Mouse (Mus musculus): Measurements from ENCODE around the gene Slc38a3. TPM values are rescaled to one million over a fixed set of nuclear protein-coding genes. Genes with fewer than 3 reads are reported as not detected.

Slc38a3 gene
- polyA plus RNA-seq, 1 experiment: 145 TPM

- no peak within 1 kb of the TSS for H3K4me3 ChIP-seq (replicated peaks; ENCODE audit: insufficient read depth, low read depth, low read length)
- H3K27ac ChIP-seq (ENCODE audit: insufficient read depth, low read length): no peak within 1 kb of the TSS
- WGBS: 53% methylated on average over 12 of the region's 12 CpGs
- no peaks in the 10 kb centered on the region for H3K27me3 ChIP-seq (ENCODE audit: control insufficient read depth, insufficient read depth, low read length)
- no peak for DNase-seq
- TF ChIP-seq POLR2A (IDR thresholded peaks at IDR 0.05; ENCODE audit: borderline replicate concordance, insufficient read depth, low read length) (no peak), CTCF (IDR thresholded peaks at IDR 0.05; ENCODE audit: borderline replicate concordance, insufficient read depth, low read depth, low read length) (no peak)
- H3K4me1 ChIP-seq (ENCODE audit: control insufficient read depth, insufficient read depth, low read length): peaks cover 9% of the 10 kb centered on the region
Measured at GRCm38 (mm10) chr9:107608741-107609432, 60.4 kb downstream of the Slc38a3 start, which contains the start of gene Sema3b. Gene Sema3b (minus strand): TSS chr9:107609229.

GRCm38 (mm10) chr9:107607653-107608245 is 61.6 kb downstream of the Slc38a3 start:
- no peak overlapping the region for H3K4me3 ChIP-seq (replicated peaks; ENCODE audit: insufficient read depth, low read depth, low read length)
- no peak for DNase-seq
- WGBS: 74% methylated on average over 9 of the region's 9 CpGs
- H3K27ac ChIP-seq (ENCODE audit: insufficient read depth, low read length): no peak overlapping the region
- no peak for TF ChIP-seq CTCF (IDR thresholded peaks at IDR 0.05; ENCODE audit: borderline replicate concordance, insufficient read depth, low read depth, low read length)
- TF ChIP-seq POLR2A (IDR thresholded peaks at IDR 0.05; ENCODE audit: borderline replicate concordance, insufficient read depth, low read length): no peak
- peaks cover 9% of the 10 kb centered on the region for H3K4me1 ChIP-seq (ENCODE audit: control insufficient read depth, insufficient read depth, low read length)
- no peaks in the 10 kb centered on the region for H3K27me3 ChIP-seq (ENCODE audit: control insufficient read depth, insufficient read depth, low read length)

- Histone ChIP-seq H3K4me3 (replicated peaks; ENCODE audit: insufficient read depth, low read depth, low read length) (no peak overlapping the region), H3K27ac (ENCODE audit: insufficient read depth, low read length) (no peak overlapping the region), H3K27me3 (ENCODE audit: control insufficient read depth, insufficient read depth, low read length) (no peaks in the 10 kb centered on the region), H3K4me1 (ENCODE audit: control insufficient read depth, insufficient read depth, low read length) (peaks cover 6% of the 10 kb centered on the region)
- 81% methylated on average over 2 of the region's 2 CpGs for WGBS
- no peak for DNase-seq
- no peak for TF ChIP-seq POLR2A (IDR thresholded peaks at IDR 0.05; ENCODE audit: borderline replicate concordance, insufficient read depth, low read length)
- TF ChIP-seq CTCF (IDR thresholded peaks at IDR 0.05; ENCODE audit: borderline replicate concordance, insufficient read depth, low read depth, low read length): no peak
Measured at GRCm38 (mm10) chr9:107607036-107607435, 62.3 kb downstream of the Slc38a3 start.

GRCm38 (mm10) chr9:107606591-107606990 is 62.7 kb downstream of the Slc38a3 start:
- no peak overlapping the region for H3K4me3 ChIP-seq (replicated peaks; ENCODE audit: insufficient read depth, low read depth, low read length)
- DNase-seq: no peak
- no peak for TF ChIP-seq CTCF (IDR thresholded peaks at IDR 0.05; ENCODE audit: borderline replicate concordance, insufficient read depth, low read depth, low read length)
- no peak for TF ChIP-seq POLR2A (IDR thresholded peaks at IDR 0.05; ENCODE audit: borderline replicate concordance, insufficient read depth, low read length)
- H3K4me1 ChIP-seq (ENCODE audit: control insufficient read depth, insufficient read depth, low read length): peaks cover 2% of the 10 kb centered on the region; the same call in 1 of the 2 replicates
- no peak overlapping the region for H3K27ac ChIP-seq (ENCODE audit: insufficient read depth, low read length)
- 48% methylated on average over 9 of the region's 9 CpGs for WGBS
- H3K27me3 ChIP-seq (ENCODE audit: control insufficient read depth, insufficient read depth, low read length): no peaks in the 10 kb centered on the region

- DNase-seq: no peak
- Histone ChIP-seq H3K4me1 (ENCODE audit: control insufficient read depth, insufficient read depth, low read length) (no peaks in the 10 kb centered on the region), H3K27me3 (ENCODE audit: control insufficient read depth, insufficient read depth, low read length) (no peaks in the 10 kb centered on the region), H3K4me3 (replicated peaks; ENCODE audit: insufficient read depth, low read depth, low read length) (no peak overlapping the region), H3K27ac (ENCODE audit: insufficient read depth, low read length) (no peak overlapping the region)
- TF ChIP-seq CTCF (IDR thresholded peaks at IDR 0.05; ENCODE audit: borderline replicate concordance, insufficient read depth, low read depth, low read length) (no peak), POLR2A (IDR thresholded peaks at IDR 0.05; ENCODE audit: borderline replicate concordance, insufficient read depth, low read length) (no peak)
- WGBS: 53% methylated on average over 23 of the region's 23 CpGs
Measured at GRCm38 (mm10) chr9:107605041-107605661, 64.2 kb downstream of the Slc38a3 start.

- Histone ChIP-seq H3K27ac (ENCODE audit: insufficient read depth, low read length) (no peak overlapping the region), H3K4me1 (ENCODE audit: control insufficient read depth, insufficient read depth, low read length) (no peaks in the 10 kb centered on the region), H3K4me3 (replicated peaks; ENCODE audit: insufficient read depth, low read depth, low read length) (no peak overlapping the region), H3K27me3 (ENCODE audit: control insufficient read depth, insufficient read depth, low read length) (no peaks in the 10 kb centered on the region)
- no peak for TF ChIP-seq CTCF (IDR thresholded peaks at IDR 0.05; ENCODE audit: borderline replicate concordance, insufficient read depth, low read depth, low read length)
- TF ChIP-seq POLR2A (IDR thresholded peaks at IDR 0.05; ENCODE audit: borderline replicate concordance, insufficient read depth, low read length): no peak
- DNase-seq: no peak
- WGBS: 84% methylated on average over 6 of the region's 6 CpGs
Measured at GRCm38 (mm10) chr9:107603251-107603650, 66.1 kb downstream of the Slc38a3 start.

GRCm38 (mm10) chr9:107602068-107602648 is 67.2 kb downstream of the Slc38a3 start:
- no peak for TF ChIP-seq POLR2A (IDR thresholded peaks at IDR 0.05; ENCODE audit: borderline replicate concordance, insufficient read depth, low read length)
- TF ChIP-seq CTCF (IDR thresholded peaks at IDR 0.05; ENCODE audit: borderline replicate concordance, insufficient read depth, low read depth, low read length): peak; percentile 98

More at GRCm38 (mm10) chr9:107602068-107602648, 67.2 kb downstream of the Slc38a3 start:
- no peaks in the 10 kb centered on the region for H3K27me3 ChIP-seq (ENCODE audit: control insufficient read depth, insufficient read depth, low read length)
- WGBS: 10% methylated on average over 10 of the region's 10 CpGs
- peak; percentile 83 to 95 for DNase-seq
- peaks cover 2% of the 10 kb centered on the region; the same call in 1 of the 2 replicates for H3K4me1 ChIP-seq (ENCODE audit: control insufficient read depth, insufficient read depth, low read length)
- no peak overlapping the region for H3K4me3 ChIP-seq (replicated peaks; ENCODE audit: insufficient read depth, low read depth, low read length)
- H3K27ac ChIP-seq (ENCODE audit: insufficient read depth, low read length): no peak overlapping the region

All from cerebellum, adult 2 months (tissue).